Mouse (Mus musculus): ENCODE measurements at regions not wholly inside any gene's neighbourhood (a gene's known extent, or its start where the extent isn't known, plus 50 kb on each side); places are given as distances from the start of the nearest gene placed in this dataset.

GRCm38 (mm10) chr15:67397269-67397668, 896.6 kb upstream of the Lrrc6 start:
- no peak for DNase-seq (ENCODE audit: low spot score in 2 of 2)

DNA sequence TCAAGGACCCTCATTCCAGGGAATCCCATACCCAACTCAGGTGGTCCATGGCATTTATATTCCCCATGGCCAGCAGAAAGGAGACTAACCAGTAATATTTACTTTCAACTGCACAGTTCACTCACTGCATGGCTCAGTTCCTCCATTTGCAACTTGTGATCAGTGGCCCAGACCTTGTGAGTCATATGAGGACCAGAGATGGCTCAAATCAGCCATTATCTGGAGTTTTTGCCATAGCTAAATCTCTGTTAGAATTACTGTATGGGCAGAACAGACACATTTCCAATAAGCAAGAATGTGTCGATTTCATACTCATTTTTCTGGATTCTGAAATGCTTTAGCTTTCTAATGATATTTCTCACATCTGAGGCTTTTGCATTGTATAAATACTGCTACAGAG, 894.4 kb upstream of the Lrrc6 start:
- DNase-seq (ENCODE audit: low spot score in 2 of 2), result no peak

DNA sequence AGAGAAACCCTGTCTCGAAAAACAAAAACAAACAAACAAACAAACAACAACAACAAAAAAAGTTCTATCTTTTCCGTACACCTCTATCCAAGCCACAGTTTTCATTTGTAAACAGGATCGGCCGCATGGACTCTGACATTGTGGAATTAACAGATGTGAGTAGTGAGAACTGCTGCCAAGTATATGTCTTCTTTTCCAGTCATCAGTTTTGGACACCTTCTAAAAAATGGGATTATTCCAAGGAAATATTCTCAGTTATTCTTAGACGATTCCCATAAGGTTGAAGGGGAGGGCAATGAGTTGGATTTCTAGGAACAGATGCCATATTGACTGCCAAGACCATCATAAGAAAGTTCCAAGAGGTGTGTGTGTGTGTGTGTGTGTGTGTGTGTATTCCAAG, 891.2 kb upstream of the Lrrc6 start:
- DNase-seq (ENCODE audit: low spot score in 2 of 2), result no peak

DNA sequence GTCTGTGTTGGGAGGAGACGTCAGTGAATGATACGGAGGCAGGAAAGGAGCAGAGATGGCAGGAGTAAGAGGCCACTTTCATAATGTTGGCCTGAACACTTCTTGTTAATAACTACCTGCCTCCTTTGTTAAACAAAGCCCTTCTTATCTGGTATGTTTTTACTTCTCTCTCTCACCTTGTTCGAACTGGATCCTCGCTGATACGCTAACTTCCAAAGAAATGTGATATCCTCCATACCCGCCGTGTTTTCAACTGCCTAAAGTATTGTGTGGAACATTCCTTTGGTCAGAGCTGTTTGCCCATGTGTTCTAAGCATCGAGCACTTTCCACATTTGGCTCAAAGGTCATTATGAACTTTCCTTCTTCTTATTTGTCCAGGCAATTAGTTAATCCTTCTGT, 887.8 kb upstream of the Lrrc6 start:
- DNase-seq (ENCODE audit: low spot score in 2 of 2), result no peak

GRCm38 (mm10) chr15:67386896-67387295, 886.2 kb upstream of the Lrrc6 start:
- DNase-seq (ENCODE audit: low spot score in 2 of 2), result no peak

- DNase-seq (ENCODE audit: low spot score in 2 of 2), result no peak
Observed at GRCm38 (mm10) chr15:67373599-67373998, 872.9 kb upstream of the Lrrc6 start.

- no peak for DNase-seq (ENCODE audit: low spot score in 2 of 2)
Observed at GRCm38 (mm10) chr15:67373030-67373429, 872.3 kb upstream of the Lrrc6 start.

DNA sequence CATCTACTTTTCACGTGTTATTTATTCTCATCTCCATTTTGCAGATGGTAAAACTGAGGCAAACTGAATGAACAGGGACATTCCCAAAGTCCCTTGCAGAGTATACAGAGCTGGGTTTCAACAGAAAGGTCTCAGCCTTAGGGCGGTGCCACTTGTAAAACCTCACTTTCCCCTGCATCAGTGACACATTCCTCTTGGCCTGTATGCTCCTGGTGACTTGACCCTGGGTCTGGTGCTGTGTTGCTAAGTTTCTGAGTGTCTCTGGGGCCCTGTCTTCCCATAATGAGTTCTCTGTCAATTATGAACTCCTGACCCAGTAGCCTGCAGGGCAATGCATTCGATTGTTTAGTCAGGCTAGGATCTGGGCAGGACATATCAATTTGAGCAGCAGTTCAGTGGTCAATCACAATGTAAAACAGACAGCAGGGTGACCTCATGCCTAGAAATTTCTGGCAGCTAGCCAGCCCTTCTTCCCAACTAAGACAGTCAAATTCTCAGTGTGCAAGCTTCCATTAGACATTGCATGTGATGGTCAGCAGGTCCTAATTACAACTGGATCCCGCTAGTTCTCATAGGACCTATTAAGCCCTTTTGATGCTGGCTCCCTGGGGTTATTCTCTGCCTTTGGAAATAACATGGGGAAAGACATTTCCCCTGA, 863.5 kb upstream of the Lrrc6 start:
- DNase-seq (ENCODE audit: low spot score in 2 of 2), result no peak

DNA sequence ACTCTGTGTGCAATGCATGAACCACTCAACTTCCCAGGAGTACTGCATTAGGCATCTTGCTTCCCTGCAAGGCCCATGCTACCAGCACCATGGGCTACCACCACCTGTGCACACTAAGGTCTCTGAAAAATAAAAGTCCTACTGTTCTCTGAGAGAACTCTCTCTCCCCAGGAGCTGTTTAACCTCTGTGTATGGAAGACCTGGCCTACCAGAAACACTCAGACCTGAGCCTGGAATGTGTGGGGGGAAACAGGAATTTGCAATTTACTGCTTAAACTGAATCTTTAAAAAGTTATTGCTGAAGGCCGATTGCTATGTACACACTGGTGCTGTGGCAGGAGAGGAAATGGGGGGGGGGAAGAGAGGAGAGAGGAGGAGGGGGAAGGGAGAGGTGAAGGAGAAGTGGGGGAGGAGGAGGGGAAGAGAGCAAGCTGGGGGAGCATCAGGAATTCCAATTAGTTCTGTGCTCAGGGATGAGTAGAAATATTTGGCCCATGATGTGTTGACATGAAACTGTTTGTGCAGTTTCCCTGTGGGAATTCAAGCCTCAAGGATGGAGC, 860.4 kb upstream of the Lrrc6 start:
- DNase-seq (ENCODE audit: low spot score in 2 of 2), result no peak

DNA sequence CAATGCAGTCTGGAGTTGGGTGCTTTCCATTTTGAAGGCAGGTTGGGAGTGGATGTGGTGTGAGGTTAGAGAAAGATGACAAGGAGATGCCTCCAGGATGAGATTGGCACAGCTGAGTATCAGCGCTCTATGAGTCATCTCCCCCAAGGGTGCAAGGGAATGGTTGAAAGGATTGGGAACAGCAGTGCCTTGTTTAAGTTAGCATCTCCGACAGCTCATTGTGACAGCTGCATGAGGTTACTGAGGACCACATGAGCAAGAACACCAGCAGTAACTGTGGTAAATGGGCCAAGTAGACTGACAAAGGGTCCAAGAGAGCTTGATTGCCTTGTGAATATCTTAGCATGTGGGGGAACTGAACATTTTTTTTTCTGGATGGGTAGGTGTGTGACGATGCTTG, 857.2 kb upstream of the Lrrc6 start:
- DNase-seq (ENCODE audit: low spot score in 2 of 2), result no peak

DNA sequence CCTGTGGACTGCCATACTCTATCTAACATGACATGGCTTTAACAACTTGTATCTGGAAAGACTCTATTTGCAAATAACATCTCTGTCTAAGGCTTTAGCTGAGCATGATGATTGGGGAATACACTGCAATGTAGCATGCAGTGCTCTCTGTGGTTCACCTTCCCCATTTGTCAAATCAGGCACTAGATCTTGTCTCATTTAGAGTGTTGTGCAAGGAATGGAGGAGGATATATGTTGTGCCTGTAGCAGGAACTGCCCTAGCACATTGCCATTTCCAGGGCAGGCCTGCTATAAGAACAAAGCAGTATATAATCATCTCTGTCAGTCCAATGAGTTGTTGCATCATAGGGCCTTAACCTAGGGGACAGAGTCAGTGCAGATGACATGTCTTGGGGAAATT, 854.6 kb upstream of the Lrrc6 start:
- no peak for DNase-seq (ENCODE audit: low spot score in 2 of 2)

DNA sequence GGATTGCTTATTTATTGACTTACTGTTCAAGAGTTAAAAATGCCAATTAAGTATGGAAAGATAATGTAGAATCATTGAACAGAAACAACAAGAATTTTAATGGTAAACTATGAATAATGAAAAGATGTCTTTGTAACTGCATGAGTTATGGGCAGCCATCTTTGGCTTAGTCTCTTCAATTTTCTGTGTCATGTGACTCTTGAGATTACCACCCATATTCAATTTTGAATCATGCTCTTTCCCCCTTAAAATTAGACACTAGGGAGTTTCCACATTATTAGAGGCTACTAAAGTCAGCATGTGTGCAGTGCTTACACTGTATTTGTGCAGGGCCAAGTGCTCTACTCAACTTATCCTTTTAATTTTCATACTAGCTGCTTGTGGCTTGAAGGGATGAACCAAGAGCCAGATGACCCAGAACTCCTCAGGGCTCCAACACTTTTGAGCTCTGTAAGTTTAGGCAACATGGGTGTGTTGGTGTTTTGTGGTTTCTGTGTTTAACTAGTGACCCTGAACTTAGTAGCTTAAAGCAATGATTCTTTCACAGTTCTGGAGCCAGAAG, 854.0 kb upstream of the Lrrc6 start:
- DNase-seq (ENCODE audit: low spot score in 2 of 2), result no peak

DNA sequence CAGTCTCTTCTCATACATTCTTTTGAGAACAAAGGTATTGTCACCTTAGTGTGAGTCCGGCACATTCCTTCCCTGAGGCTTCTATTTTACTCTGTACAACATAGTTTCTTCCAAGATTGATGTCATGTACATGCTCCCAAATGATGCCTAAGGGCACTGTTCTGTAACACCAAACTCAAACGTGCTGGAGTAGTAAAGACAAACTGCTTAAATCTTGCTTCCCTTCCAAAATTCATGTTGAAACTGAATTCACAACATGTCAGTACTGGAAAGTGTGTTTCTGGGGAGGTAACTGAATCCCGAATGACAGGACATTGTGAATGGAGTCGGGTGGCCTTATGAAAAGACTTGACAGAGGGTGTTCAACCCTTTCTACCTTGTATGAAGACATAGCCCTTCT, 848.8 kb upstream of the Lrrc6 start:
- DNase-seq (ENCODE audit: low spot score in 2 of 2), result no peak

DNA sequence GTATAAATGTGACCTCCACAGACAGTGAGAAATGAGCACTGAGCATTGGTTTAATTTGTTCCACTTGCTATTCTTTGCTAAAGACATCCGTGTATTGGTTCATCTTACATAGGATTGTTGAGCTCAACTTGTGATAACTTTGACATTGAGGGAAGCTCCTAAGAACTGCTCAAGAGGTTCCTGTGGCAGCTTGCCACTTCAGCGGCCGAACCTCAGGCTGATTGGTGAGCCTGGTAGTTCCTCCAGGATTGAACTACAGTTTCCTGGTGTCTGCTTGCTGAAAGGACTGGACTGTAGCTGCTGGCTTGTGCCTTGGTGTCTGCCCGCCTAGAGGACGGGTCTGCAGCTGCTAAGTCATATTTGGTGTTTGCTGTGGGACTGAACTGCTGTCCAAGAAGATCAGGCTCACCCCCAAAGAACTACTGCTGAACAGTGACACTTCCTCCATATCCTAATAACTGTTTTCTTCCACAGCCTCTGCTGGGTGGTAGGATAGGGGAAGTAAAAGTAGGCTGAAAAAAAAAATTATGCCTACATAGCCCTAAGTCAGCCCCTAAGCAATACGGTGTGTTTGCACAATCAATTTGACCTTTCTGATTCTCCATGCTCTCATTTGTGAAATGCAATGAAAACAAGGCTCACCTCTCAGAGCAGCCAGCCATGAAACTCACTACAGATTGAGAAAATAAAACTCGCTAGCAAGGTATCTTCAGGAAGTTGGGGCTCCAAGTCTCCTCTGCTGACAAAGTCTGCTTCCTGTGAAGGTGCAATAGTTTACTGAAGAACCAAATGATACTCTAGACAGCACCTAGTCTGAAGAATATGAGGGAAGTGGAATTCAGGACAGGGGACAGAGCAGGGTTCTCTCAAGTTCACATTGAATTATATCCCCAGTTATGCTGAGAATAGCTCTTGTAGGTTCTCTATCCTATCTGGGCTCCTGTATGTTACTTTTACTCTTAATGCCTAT, 844.8 kb upstream of the Lrrc6 start:
- DNase-seq (ENCODE audit: low spot score in 2 of 2), result no peak

DNA sequence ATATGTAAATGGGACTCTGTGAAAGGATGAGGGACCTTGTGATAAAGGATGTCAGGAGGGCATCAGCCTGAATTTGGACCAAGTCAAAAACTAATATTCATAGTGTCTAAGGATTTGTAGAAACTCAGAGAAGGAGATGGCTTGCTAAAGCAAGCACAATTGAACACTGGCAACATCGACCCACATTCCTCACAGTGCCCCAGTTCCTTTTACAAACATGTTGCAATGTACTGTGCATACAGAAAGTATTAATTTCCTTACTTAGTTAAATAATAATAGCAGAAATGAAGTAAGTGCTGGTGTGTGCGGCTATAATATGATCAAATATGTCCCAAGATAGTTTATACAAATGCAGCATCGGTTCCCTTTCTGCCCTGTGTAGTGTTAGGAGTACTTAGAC, 841.3 kb upstream of the Lrrc6 start:
- DNase-seq (ENCODE audit: low spot score in 2 of 2), result no peak

GRCm38 (mm10) chr15:67337040-67337395, 836.3 kb upstream of the Lrrc6 start:
- no peak for DNase-seq (ENCODE audit: low spot score in 2 of 2)

DNA sequence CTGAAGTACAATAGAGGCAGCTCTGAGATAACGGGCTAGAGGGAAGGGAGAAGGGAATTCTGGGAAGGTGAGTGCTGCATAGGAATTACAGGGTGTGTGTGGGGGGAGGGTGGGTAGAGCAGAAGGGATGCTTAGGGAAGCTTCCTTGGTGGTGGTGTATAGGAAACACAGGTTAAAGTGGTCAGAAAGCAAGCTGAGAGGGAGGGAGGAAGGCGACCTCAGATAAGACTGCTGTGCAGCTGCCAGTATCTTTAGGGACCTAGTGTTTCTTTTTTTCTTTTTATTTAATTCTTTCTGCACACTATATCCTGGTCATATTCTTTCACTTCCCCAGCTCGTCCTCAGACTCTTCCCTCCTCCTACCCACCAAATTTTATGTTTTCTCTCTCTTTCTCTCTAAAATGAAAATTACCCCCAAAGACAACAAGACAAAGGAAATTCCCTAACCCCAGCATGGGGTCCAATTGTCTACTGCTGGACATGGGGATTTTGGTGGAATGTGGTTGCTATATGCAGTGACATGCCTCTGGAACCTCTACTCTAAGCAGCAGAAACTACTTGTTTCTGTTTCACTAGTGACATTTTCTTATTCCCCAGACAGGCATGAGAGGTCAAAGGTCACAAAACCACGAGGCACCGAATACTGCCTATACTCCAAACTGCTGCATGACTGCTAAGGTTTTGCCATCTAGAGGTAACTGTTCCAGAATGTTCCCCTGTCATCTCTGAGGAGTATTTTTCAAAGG, 835.8 kb upstream of the Lrrc6 start:
- DNase-seq (ENCODE audit: low spot score in 2 of 2), result no peak

DNA sequence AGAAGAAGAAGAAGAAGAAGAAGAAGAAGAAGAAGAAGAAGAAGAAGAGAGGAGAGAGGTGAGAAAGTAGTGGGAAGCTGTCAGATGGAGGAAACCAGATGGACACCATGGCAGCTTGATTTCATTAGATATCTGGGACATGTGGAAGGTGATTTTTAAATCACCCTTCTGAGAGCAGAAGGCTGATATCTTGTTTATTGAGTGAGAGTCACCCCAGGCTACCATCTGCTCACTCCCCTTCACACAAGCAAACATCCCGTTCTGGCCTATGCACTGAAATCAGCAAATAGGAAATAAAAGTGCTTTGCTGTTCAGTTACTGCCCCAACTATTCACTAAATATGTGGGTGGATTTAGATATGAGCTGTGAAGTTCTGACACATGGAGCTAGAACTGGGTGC, 831.8 kb upstream of the Lrrc6 start:
- no peak for DNase-seq (ENCODE audit: low spot score in 2 of 2)

- DNase-seq (ENCODE audit: low spot score in 2 of 2), result no peak
Observed at GRCm38 (mm10) chr15:67320292-67320691, 819.6 kb upstream of the Lrrc6 start.

- no peak for DNase-seq (ENCODE audit: low spot score in 2 of 2)
Observed at GRCm38 (mm10) chr15:67315202-67315601, 814.5 kb upstream of the Lrrc6 start.

DNA sequence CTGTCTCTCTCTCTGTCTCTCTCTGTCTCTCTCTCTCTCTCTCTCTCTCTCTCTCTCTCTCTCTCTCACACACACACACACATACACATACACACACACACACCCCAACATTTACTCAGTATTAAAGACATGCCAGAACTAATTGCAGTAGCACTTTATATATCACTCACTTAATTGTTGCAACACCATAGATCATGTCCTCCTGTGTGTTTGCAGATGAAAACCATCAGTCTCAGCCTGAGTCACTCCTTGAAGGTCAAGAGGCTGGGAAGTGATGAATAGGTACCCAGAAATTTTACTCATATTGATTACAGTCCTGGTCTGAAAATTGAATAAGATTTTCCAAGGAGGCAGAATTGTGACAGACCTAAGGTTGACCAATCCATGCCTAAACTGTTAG, 812.9 kb upstream of the Lrrc6 start:
- no peak for DNase-seq (ENCODE audit: low spot score in 2 of 2)

All from adrenal gland, postnatal 4 days (tissue).